Mouse (Mus musculus) kidney, postnatal 0 days (tissue): Measurements from ENCODE around the gene Ankrd13b. TPM values are rescaled to one million over a fixed set of nuclear protein-coding genes. Genes with fewer than 3 reads are reported as not detected.
A peak's percentile ranks its signal among the peaks of the same experiment; 100 is the strongest.

Source experiments
- ATAC-seq: fragments of 200-750 bp; cut with Nextera tagmentation; replicated peaks from 2 replicates; pipeline ENCODE4 v1.8.0; 2017; ENCODE audit warnings: low read depth, moderate number of reproducible peaks, moderate TSS enrichment, moderate library complexity; ENCODE audit not compliant: low FRiP score
- DNase-seq: peaks from one replicate; pipeline ENCODE4 v3.0.0-alpha.2; 2016; ENCODE audit warnings: low spot score
- H3K27ac ChIP-seq: fragments of 300-500 bp; sonication (generic); 2 replicates; pipeline ENCODE4 v1.5.1; 2014; ENCODE audit warnings: mild to moderate bottlenecking
- H3K27me3 ChIP-seq: fragments of 300-500 bp; sonication (generic); 2 replicates; pipeline ENCODE4 v1.6.1; 2014; ENCODE audit warnings: low read length, mixed read lengths; ENCODE audit not compliant: insufficient read depth
- H3K36me3 ChIP-seq: fragments of 300-500 bp; sonication (generic); 2 replicates; pipeline ENCODE4 v1.6.1; 2014; ENCODE audit warnings: low read length, mixed read lengths; ENCODE audit not compliant: insufficient read depth
- H3K4me1 ChIP-seq: fragments of 300-500 bp; sonication (generic); replicated peaks from 2 replicates; pipeline ENCODE4 v1.6.1; 2014; ENCODE audit warnings: antibody characterized with exemption, low read length, mixed read lengths; ENCODE audit not compliant: insufficient read depth
- H3K4me2 ChIP-seq: fragments of 300-500 bp; sonication (generic); 2 replicates; pipeline ENCODE4 v1.6.1; 2014; ENCODE audit warnings: mild to moderate bottlenecking, low read length, moderate library complexity, mixed read lengths
- H3K4me3 ChIP-seq: fragments of 300-500 bp; sonication (generic); replicated peaks from 2 replicates; pipeline ENCODE4 v1.5.1; 2014; ENCODE audit warnings: low read depth, low read length
- H3K9ac ChIP-seq: fragments of 300-500 bp; sonication (generic); 2 replicates; pipeline ENCODE4 v1.6.1; 2014; ENCODE audit warnings: low read depth, low read length
- H3K9me3 ChIP-seq: fragments of 300-500 bp; sonication (generic); replicated peaks from 2 replicates; pipeline ENCODE4 v1.6.1; 2016; ENCODE audit warnings: low read length, inconsistent platforms, mixed read lengths
- CTCF ChIP-seq: IDR thresholded peaks from 2 replicates; pipeline ENCODE4 v1.5.1; 2016; ENCODE audit warnings: antibody characterized with exemption, low read depth, mild to moderate bottlenecking, moderate library complexity
- WGBS: fragments of 180-500 bp; shearing (Covaris S2); extraction: QIAGEN DNeasy Blood & Tissue Kit; methylation state at CpG from one replicate; pipeline ENCODE4 v1.1.7; 2014; 5-methylcytosine and 5-hydroxymethylcytosine counted together
- polyA plus RNA-seq: library from polyadenylated mRNA; unstranded; fragments of >200 nt; fragmentation: Nextera tagmentation; extraction: Ambion mirVana; gene quantifications from 2 replicates; pipeline ENCODE4 v1.2.1, GENCODE M21; 2015

Ankrd13b gene
- polyA plus RNA-seq, 1 experiment from 2014 or later = 6.4 TPM

DNA sequence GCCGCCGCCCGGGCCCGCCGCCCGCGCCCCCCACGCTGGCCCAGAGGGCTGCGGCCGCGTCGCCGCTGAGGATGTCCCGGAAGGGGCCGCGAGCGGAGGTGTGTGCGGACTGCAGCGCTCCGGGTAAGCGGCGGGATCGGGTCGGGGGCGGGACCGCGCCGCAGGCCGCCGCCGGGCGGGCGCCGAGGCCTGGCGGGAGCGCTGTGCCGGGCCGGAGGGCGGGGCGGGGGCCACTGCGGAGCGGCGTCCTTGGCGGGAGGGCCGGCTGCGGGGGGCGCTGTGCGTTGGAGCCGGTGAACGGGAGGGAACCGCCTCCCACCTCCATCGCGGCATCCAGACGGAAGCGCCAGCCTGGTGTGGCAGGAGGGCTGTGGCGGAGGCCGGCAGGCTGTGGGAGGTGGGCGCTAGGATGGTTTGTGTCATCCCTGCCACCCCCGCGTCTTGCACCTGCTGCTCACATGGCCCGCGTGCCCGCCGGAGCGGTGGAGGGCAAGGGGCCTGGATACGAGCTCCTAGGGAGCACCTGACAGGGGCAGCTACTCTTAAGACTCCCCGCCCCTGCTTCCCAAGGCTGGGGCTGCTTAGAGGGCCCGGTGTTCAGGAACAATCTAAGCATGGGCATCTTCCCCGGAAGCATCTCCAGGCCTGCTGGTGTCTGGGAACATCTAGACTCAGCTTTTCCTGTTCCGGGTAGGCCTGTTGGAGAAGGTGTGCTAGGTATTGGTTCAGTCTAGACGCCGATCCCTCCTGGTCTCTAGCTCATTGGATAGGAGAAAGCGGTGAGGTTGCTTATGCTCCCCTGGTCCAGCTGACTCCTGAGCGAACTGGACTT is 4.2 kb upstream of the Ankrd13b start, which contains the start of gene Git1:
Gene Git1 (plus strand): TSS at position 51 of the 832 bp plus-strand sequence.
- 1% methylated on average over 27 of the region's 74 CpGs for WGBS
- Histone ChIP-seq H3K4me1 (peaks cover 54% of the 10 kb centered on the region), H3K4me3 (peak within 1 kb of the TSS; percentile 91), H3K27me3 (no peaks in the 10 kb centered on the region), H3K9ac (peak within 1 kb of the TSS; percentile 95), H3K36me3 (no peaks in the 10 kb centered on the region), H3K4me2 (peak within 1 kb of the TSS; percentile 95), H3K27ac (peak within 1 kb of the TSS; percentile 95), H3K9me3 (no peaks in the 10 kb centered on the region)
- ATAC-seq = peak; percentile 27
- 0 out of 2 replicates have a peak, but pooled peaks have one; percentile 5 for TF ChIP-seq CTCF
- DNase-seq = peak; percentile 55

DNA sequence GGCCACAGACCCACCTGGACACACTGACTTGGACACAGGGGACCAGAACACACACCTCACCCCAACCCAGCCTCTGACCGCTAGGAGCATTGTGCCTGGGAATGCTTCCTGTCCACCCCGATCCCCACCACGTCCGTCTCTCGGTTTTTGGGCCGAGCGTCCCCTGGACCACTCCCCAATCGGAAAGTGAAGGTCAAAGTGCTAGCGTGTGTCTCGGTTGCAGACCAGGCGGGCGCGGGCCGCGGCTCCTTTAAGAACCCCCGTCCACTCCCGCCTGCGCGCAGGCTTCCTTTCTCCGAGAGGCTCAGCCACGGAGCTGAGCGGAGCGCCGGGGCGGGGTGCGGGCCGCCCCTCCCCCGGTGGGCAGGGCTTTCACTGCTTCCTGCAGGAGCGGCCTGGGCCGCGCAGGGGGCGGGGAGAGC is 3.4 kb upstream of the Ankrd13b start:
- ATAC-seq = peak; percentile 69
- H3K36me3 ChIP-seq = no peaks in the 10 kb centered on the region
- H3K4me3 ChIP-seq = peak overlapping the region; percentile 91
- H3K4me2 ChIP-seq = peak overlapping the region; percentile 95
- under 1% methylated on average over 25 of the region's 32 CpGs for WGBS
- peak; percentile 32; the same call in 1 of the 2 replicates for TF ChIP-seq CTCF
- H3K27me3 ChIP-seq = no peaks in the 10 kb centered on the region
- H3K27ac ChIP-seq = peak overlapping the region; percentile 95
- DNase-seq = peak; percentile 96
- H3K9ac ChIP-seq = peak overlapping the region; percentile 95
- H3K9me3 ChIP-seq = no peaks in the 10 kb centered on the region
- H3K4me1 ChIP-seq = peaks cover 52% of the 10 kb centered on the region

DNA sequence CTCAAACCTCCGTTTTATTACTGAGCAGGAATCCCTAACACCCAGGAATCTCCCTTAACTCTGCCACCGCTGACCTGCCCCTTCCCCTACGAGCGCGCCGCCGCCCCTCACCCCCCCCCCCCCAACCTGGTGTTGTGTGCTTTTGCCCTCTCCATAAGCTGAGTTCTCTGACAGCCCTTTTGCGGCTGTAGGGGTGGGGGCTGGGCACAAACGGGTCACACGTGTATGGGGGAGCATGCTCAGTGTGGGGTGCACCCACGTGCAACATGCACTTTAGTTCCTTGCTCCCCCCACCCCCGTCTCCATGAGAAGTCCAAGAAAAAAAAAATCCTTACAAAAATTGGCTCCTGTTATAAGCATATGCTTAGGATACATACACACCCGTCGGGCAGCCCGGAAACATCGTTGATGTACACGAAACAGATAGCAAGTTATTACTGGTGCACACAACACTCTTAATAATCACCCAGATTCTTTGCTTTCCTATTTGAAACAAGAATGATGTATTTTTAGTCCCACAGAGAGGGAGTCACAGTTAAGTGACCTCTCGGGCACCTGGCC is 2.9 kb upstream of the Ankrd13b start:
- Histone ChIP-seq H3K4me1 (peaks cover 49% of the 10 kb centered on the region), H3K27me3 (no peaks in the 10 kb centered on the region), H3K9me3 (no peaks in the 10 kb centered on the region), H3K27ac (peak overlapping the region; percentile 95), H3K36me3 (no peaks in the 10 kb centered on the region), H3K9ac (peak overlapping the region; percentile 95; the same call in 1 of the 2 replicates), H3K4me3 (peak overlapping the region; percentile 91), H3K4me2 (peak overlapping the region; percentile 95)
- DNase-seq (peak; percentile 38), ATAC-seq (no peak)
- 0% methylated on average over 18 of the region's 18 CpGs for WGBS
- no peak for TF ChIP-seq CTCF

DNA sequence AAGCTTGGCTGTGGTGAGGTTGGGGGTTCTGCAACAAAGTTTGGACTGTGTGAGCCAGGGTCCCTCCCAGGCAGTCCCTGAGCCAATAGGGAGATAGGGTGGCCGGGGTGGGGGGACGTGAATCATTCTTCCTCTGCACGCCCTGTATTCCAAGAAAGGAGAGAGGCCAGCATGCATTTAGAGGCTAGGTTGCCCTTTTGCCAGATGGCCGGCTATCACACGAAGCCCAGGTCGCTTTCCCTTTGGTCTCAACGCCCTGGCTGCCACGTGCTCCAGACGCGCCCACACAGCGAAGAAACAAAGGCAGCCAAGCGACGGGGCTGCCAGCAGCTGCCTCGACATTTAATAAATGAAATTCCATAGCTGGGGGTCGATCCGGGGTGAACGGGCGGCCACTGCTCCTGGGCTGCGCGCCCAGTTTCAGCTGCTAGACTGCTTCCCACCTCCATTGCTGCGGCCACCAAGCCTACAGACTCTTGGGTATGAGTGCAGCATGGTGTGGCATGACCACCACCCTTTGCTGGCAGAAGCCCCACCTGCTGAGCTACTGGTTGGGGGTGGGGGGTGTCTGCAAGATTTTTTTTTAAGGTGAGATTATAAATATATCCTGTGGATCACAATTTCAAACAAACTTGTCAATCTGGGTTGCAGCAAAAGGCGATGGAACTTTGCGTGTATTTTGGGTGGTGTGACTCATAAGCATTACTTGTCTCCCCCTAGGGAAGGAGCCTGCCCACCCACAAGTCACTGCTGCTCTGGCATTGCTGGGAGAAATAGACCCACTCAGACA is 2.2 kb upstream of the Ankrd13b start:
- Histone ChIP-seq H3K36me3 (no peaks in the 10 kb centered on the region), H3K4me3 (peak overlapping the region; percentile 91), H3K4me1 (peaks cover 43% of the 10 kb centered on the region), H3K9me3 (no peaks in the 10 kb centered on the region), H3K27me3 (no peaks in the 10 kb centered on the region), H3K27ac (peak overlapping the region; percentile 95), H3K9ac (peak overlapping the region; percentile 20; the same call in 1 of the 2 replicates), H3K4me2 (peak overlapping the region; percentile 95)
- TF ChIP-seq CTCF = no peak
- ATAC-seq (no peak; the same call in 1 of the 2 replicates), DNase-seq (peak; percentile 88)
- WGBS = under 1% methylated on average over 23 of the region's 23 CpGs

DNA sequence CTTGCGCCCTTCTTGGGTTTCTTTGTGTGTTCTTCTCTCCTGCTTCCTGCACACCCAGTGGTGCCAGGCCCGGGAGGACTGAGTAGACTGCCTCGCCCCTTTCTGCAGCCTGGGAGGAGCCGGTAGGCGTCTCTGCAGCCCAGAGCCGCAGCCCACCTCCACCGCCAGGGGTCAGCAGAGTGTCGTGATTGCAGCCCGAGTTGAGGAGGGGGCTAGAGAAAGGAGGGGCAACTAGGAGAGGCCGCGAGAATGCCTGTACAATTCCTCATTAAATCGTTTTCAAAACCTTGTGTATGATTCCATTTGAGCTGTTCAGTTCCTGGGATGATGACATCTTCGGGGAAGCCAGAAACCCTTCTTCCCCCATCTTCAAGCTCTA is 1.6 kb upstream of the Ankrd13b start:
- TF ChIP-seq CTCF = peak; percentile 99
- H3K4me3 ChIP-seq = peak overlapping the region; percentile 91
- no peaks in the 10 kb centered on the region for H3K36me3 ChIP-seq
- no peaks in the 10 kb centered on the region for H3K9me3 ChIP-seq
- H3K9ac ChIP-seq = no peak overlapping the region; the same call in 1 of the 2 replicates
- peak overlapping the region; percentile 95 for H3K27ac ChIP-seq
- no peaks in the 10 kb centered on the region for H3K27me3 ChIP-seq
- peak; percentile 96 for DNase-seq
- peak overlapping the region; percentile 95 for H3K4me2 ChIP-seq
- H3K4me1 ChIP-seq = peaks cover 43% of the 10 kb centered on the region
- peak; percentile 48 for ATAC-seq
- 0% methylated on average over 13 of the region's 13 CpGs for WGBS

DNA sequence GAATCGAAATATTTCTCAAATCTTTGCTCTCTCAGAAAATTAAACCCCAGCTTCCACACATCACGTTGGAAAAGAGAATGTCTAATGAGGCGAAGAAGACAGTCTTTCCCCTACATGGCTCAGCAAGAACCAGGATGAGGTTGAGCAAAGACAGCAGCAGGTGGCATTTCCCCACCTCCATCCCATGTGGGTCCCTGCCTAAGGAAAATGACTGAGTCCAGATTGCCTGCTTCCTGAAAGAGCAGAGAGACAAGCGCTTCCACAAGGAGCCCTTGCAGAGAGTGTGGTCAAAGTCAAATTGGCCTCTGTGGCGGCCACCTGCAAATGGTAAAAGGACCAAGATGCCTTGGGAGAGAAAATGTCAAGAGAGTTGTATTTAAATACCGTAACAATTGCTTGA is 973 bp upstream of the Ankrd13b start:
- ATAC-seq = no peak
- Histone ChIP-seq H3K9ac (no peak overlapping the region), H3K27me3 (no peaks in the 10 kb centered on the region), H3K4me3 (0 out of 2 replicates have a peak overlapping the region, but pooled peaks have one; percentile 85), H3K4me1 (peaks cover 42% of the 10 kb centered on the region), H3K4me2 (peak overlapping the region; percentile 100), H3K9me3 (no peaks in the 10 kb centered on the region), H3K27ac (no peak overlapping the region), H3K36me3 (no peaks in the 10 kb centered on the region)
- DNase-seq = no peak
- 60% methylated on average over 6 of the region's 6 CpGs for WGBS
- no peak for TF ChIP-seq CTCF
